Mouse (Mus musculus): ENCODE results near the gene Dnpep. TPM values are rescaled to one million over a fixed set of nuclear protein-coding genes. Genes with fewer than 3 reads are reported as not detected.

Gene Dnpep
- total RNA-seq, 2 experiments from 2014 or later, result 65.0 to 70.5 TPM

GRCm38 (mm10) chr1:75336461-75336860 lies 18.7 kb upstream of the Dnpep start:
- DNase-seq (ENCODE audit: low spot score in 2 of 2), result no peak

DNA sequence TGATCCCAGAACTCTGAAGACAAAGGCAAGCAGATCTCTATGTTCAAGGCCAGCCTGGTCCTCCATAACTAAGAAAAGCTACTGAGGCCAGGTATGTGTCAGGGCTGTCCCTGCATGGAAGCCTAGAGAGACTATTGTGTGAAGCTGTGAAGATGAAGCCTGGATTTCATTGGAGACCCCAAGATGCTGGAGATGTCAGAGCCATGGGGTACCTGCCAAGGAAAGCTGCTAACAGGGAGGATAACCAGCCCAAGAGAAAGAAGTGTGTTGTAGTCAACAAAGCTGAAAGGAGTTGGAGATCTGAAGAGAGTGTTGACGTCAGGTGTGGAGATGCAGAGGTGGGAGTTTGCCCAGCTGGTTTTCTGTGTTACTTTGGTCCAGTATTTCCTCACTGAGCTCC lies 13.5 kb upstream of the Dnpep start:
- DNase-seq (ENCODE audit: low spot score in 2 of 2), result no peak

- DNase-seq (ENCODE audit: low spot score in 2 of 2), result no peak
Observed at GRCm38 (mm10) chr1:75327461-75327860, 9.7 kb upstream of the Dnpep start.

GRCm38 (mm10) chr1:75319166-75319565 lies 1.4 kb upstream of the Dnpep start:
- DNase-seq (ENCODE audit: low spot score in 2 of 2), result no peak

- no peak for DNase-seq (ENCODE audit: low spot score in 2 of 2)
Observed at GRCm38 (mm10) chr1:75318736-75319135, 946 bp upstream of the Dnpep start.

GRCm38 (mm10) chr1:75318301-75318700 lies 511 bp upstream of the Dnpep start:
- no peak for DNase-seq (ENCODE audit: low spot score in 2 of 2)

GRCm38 (mm10) chr1:75316861-75317240 lies 939 bp downstream of the Dnpep start:
- DNase-seq (ENCODE audit: low spot score in 2 of 2), result peak; percentile 67 to 84

DNA sequence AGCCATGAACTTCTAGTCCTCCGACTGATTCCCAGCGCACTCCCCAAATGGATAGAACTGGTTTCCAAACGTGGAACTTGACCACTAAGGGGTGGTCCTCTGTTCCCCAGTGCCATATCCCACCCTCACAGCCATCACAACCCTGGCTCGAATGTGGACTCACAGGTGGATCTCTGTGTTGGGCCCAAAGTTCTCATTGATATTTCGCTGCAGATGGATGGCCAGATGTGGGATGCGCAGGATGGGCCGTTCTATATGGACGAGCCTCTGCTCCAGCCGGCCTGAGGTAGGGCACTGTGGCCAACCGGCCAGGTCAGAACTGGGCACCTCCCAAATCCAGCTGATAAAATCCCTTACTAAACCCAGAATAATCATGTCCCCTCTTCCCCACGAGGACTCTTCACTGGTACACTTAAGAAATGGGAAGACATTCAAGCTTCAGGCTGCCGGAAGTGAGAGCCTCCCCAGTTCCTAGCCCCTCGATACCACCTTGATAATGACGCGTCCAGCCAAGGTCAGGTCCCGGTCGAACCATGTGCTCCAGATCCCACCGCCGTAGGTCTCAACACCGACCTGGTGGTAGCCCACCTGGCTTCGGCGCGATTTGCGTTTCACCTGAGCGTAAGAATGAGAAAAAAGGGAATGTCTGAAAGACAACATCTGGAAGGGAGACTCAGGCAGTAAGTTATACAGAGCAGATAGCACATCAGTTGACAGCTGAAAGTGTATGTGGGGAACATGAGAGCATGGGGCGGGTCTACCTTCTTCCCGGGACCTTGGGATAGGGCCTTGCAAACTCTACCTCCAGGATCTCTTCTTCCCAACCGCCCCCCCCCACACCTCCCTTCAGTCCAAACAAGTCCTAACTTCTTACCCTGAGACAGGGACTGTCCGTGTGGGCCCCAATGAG lies 2.1 kb downstream of the Dnpep start:
- no peak for DNase-seq (ENCODE audit: low spot score in 2 of 2)

DNA sequence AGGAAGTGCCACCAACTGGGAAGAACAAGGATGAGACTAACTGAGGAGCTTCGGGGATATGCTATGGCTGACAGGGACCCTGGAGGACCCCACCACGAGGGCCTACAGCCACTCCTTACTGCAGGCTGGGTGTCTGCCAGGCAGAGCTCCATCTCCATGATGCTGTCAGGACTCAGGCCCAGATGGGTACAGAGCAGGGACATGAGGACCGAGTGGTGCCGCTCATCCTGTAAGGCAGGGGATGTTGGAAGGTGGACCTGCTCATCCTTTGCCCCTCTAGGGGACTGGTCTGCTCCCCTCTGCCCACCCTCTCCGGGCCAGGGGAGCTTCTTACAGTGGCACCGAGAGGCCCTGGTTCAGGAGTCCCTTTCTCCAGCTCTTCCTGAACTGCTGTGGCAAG lies 2.8 kb downstream of the Dnpep start:
- no peak for DNase-seq (ENCODE audit: low spot score in 2 of 2)

DNA sequence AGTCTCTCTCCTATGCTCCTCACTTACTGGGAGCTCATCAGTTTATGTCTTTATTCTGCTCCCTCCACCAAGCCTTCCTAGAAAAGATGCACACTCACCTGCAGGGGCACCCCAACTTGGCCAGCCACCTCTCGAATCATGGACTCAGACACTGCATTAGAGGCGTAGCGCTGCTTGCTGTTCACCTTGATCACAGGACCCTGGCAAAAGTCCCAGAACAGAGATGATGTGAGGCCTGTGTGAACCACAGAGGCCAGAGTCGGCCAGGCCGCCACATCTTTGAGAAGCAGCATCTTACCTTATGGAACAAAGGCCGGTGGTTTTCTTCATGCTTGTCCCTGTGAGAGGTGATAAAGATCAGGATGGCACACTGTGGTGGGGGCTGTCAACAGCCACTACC lies 6.1 kb downstream of the Dnpep start:
- DNase-seq (ENCODE audit: low spot score in 2 of 2), result no peak

DNA sequence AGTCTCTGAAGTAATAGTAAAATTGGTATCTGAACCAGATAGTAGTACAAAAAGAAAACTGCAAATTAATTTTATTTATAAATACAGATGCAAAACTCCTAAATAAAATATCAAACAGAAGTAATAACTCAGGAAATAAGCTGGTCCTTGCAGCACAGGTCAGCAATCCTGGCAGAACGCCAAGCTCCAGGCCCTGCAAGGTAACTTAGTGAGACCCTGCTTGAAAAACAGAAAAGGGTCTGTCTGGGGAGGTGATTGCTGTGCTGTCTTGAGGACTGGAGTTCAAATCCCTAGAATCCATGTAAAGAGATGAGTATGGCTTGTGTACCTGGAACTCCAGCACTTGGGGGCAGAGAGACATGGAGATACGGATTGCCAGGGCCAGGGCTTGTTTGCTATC lies 13.1 kb downstream of the Dnpep start:
- no peak for DNase-seq (ENCODE audit: low spot score in 2 of 2)

- DNase-seq (ENCODE audit: low spot score in 2 of 2), result no peak
Observed at GRCm38 (mm10) chr1:75294294-75294693, 23.5 kb downstream of the Dnpep start.

GRCm38 (mm10) chr1:75293331-75293701 lies 24.5 kb downstream of the Dnpep start:
- DNase-seq (ENCODE audit: low spot score in 2 of 2), result no peak

DNA sequence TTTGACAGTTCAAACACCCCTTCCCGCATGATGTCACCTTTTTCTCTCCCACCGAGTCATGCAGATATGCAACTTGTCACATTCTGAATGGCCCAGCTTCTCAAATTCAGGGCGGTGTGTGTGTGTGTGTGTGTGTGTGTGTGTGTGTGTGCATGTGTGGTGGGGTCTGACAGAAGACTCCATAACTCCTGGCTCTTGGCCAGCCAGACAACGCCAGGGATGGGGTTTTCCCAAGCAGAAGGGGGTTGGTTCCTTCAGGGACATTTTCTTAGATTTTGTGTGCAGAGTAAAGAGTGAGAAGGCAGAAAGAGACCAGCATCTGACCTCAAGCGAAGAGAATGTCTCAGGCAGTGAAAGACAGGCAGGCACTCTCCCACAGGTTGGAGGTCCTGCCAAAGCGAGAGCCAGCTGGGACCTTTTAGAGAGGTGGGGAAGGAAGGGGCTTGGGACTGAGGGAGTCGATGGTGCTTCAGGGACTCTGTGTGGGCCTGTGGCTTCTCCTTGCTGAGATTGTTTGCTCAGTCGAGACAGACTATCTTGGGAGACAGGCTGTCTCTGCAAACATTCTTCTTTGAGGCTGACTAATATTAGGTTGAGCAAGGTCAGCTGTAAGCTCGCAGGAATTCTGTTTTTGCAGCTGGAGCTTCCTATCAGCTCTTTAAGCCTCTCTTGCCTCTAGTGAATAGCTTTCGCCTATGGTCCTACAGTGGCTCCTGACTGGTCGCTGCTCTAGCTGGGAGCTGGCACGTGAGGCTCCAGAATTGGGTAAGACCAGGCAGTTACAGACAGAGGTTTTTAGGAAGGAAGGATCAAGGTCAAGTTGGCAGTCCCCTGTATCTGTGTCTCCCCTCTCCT lies 25.1 kb downstream of the Dnpep start:
- no peak for DNase-seq (ENCODE audit: low spot score in 2 of 2)

GRCm38 (mm10) chr1:75291321-75291720 lies 26.5 kb downstream of the Dnpep start:
- DNase-seq (ENCODE audit: low spot score in 2 of 2), result no peak

DNA sequence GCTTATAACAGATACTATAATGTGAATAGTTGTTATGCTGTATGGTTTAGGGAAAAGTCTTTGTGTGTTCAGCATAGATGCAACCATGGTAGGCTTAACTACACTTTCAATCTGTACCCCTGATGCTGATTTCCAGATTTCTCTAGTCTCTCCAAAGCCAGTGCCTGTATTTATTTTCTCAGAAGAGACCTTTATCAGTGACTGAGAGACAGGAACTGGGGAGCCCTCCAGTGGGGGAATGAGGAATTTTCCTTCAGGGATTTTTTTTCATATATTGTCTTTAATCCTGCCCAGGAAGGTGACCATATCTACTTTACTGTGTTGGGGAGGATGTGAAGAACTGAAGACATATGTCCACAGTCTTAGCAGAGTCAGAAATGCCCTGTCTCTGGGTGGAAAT lies 27.2 kb downstream of the Dnpep start:
- DNase-seq (ENCODE audit: low spot score in 2 of 2), result no peak

DNA sequence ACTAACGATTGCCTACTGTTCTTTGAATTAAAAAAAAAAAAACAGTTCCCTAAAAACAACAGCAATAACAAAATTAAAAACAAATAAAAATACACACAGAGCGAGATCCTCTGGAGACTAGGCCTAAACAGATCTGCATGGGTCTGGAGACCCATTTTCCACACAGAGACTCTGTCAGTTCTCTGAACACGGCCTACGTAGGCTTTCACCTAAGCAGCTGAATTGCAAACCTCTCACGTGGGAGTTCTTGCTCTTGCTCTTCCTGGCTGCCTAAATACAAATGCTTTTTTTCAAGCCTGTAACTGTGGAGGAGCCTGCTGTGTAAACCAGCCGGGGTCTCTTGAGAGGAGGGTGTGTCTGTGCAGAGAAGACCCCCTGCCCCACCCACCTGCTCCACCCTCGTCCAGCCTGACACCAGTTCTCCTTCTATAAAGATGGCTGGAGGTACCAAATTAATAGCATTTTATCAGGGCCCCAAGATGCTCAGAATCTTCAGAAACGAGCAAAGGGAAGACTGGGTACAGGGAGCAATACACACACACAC lies 27.8 kb downstream of the Dnpep start:
- DNase-seq (ENCODE audit: low spot score in 2 of 2), result no peak

GRCm38 (mm10) chr1:75289376-75289775 lies 28.4 kb downstream of the Dnpep start:
- no peak for DNase-seq (ENCODE audit: low spot score in 2 of 2)

DNA sequence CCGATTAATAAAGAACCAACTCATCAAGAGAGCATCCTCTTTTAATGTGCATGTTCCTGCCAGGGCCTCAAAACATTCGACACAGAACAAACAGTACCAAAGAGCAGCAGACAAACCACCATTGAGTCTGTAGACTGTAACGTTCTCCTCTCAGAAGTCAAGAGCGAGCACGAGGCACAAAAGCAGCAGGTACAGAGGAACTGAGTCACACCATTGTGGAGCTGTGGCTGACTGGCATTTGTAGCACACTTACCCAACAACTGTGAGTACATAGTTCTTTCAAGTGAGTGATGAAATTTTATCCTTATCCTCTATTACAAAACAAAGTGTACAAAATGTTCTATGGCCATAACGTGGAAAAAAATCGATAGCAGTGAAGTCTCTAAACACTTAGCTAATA lies 32.9 kb downstream of the Dnpep start:
- no peak for DNase-seq (ENCODE audit: low spot score in 2 of 2)

DNA sequence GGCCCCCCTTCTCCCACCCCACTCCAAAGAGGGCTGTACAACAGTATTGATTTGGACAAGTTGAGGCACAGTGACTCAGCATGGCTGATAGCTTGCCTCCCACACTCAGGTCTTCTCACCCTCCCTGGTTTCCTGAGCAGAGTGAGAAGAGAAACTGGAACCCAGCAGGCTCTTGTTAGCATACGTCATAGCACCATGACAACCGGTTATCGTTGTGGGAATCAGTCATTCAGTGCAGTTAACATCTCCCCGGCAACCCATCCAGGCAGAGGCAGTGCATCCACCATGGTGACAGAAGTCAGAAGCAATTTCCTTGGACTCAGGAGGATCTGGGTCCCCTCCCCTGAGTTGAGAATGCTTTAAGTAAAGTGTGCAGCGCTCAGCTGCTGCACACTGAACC lies 34.8 kb downstream of the Dnpep start:
- DNase-seq (ENCODE audit: low spot score in 2 of 2), result no peak

GRCm38 (mm10) chr1:75278228-75278627 lies 39.6 kb downstream of the Dnpep start, which contains the start of gene Resp18:
Gene Resp18 (minus strand): TSS chr1:75278415.
- no peak for DNase-seq (ENCODE audit: low spot score in 2 of 2)
